Mouse (Mus musculus): Measurements from ENCODE around the gene Ppp1r12b. TPM values are rescaled to one million over a fixed set of nuclear protein-coding genes. Genes with fewer than 3 reads are reported as not detected.
"Not testable (repeated sequence)": the region's sequence is repeated elsewhere in the genome, so short reads cannot be mapped to it uniquely, and the experiment has no call there.

Ppp1r12b gene
- total RNA-seq, 2 experiments from 2014 or later = 75.4 to 78.5 TPM

DNA sequence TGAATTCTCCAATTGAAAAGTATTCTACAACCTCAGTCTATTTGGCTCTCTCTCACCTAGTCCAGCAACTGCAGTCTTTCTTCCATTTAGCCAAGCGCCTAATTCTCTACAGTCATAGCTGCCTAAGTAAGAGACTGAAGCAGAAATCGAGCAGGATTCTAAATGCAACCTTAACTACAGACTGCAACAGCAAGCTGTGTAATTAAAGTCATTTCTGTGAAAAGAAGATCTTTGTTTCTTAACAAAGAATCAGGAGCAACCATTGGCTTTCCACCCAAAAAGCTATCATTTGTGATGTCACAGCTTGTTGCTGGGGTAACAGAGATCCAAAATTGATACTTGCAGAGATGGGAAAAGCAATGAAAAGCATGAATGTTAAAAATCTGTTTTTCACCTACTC lies 89.3 kb downstream of the Ppp1r12b start:
- intact Hi-C loops (cut with DNase I) = loop anchor here (10.0 kb wide), 1 partner anchor 88 kb away; the partner anchor contains the start of gene Ppp1r12b
- DNase-seq (ENCODE audit: extremely low spot score in 1 of 2, low spot score in 2 of 2) = no peak

- intact Hi-C loops (cut with DNase I) = loop anchor here (10.0 kb wide), 1 partner anchor 89 kb away; the partner anchor contains the start of gene Ppp1r12b
- no peak for DNase-seq (ENCODE audit: extremely low spot score in 1 of 2, low spot score in 2 of 2)
Observed at GRCm38 (mm10) chr1:134865552-134865951, 90.2 kb downstream of the Ppp1r12b start.

GRCm38 (mm10) chr1:134860538-134860937 lies 95.2 kb downstream of the Ppp1r12b start:
- intact Hi-C loops (cut with DNase I) = loop anchor here (10.0 kb wide), 1 partner anchor 94 kb away; the partner anchor contains the start of gene Ppp1r12b
- no peak for DNase-seq (ENCODE audit: extremely low spot score in 1 of 2, low spot score in 2 of 2)

GRCm38 (mm10) chr1:134858344-134859053 lies 97.2 kb downstream of the Ppp1r12b start:
- peak in 1 of 2 experiments; percentile 52 for DNase-seq (ENCODE audit: extremely low spot score in 1 of 2, low spot score in 2 of 2)
- intact Hi-C loops (cut with DNase I) = no loop called here

GRCm38 (mm10) chr1:134854325-134854982 lies 101.3 kb downstream of the Ppp1r12b start:
- peak; percentile 69 to 82 for DNase-seq (ENCODE audit: extremely low spot score in 1 of 2, low spot score in 2 of 2)
- intact Hi-C loops (cut with DNase I) = loop anchor here (5.0 kb wide), 1 partner anchor 217 kb away; no protein-coding TSS in a partner anchor

- DNase-seq (ENCODE audit: extremely low spot score in 1 of 2, low spot score in 2 of 2) = no peak
- intact Hi-C loops (cut with DNase I) = loop anchor here (5.0 kb wide), 1 partner anchor 215 kb away; no protein-coding TSS in a partner anchor
Observed at GRCm38 (mm10) chr1:134852797-134853196, 102.9 kb downstream of the Ppp1r12b start.

DNA sequence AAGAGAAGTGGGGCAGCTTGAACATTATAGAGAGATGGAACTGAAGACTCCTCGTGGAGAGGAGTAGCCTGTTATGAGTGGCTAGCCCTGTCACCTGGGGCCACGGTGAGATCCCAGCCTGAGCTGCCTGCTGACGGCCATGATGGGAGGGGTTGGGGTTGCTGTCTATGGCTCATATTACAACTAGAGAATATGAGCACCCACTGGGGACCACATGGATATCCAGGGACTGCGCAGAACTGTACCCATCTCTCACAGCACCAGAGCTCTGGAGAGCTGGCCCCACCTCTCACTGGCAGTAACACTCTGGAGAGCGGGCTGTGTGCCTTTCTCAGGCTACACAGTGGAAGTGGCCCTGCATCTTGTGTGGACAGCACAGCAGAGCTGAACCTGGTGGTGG lies 104.5 kb downstream of the Ppp1r12b start:
- intact Hi-C loops (cut with DNase I) = loop anchor here (5.0 kb wide), 1 partner anchor 214 kb away; no protein-coding TSS in a partner anchor

GRCm38 (mm10) chr1:134850361-134850760 lies 105.4 kb downstream of the Ppp1r12b start:
- intact Hi-C loops (cut with DNase I) = loop anchor here (5.0 kb wide), 1 partner anchor 213 kb away; no protein-coding TSS in a partner anchor
- no peak for DNase-seq (ENCODE audit: extremely low spot score in 1 of 2, low spot score in 2 of 2)

More for the DNA sequence above, 104.5 kb downstream of the Ppp1r12b start:
- no peak for DNase-seq (ENCODE audit: extremely low spot score in 1 of 2, low spot score in 2 of 2)

GRCm38 (mm10) chr1:134847851-134848250 lies 107.9 kb downstream of the Ppp1r12b start:
- intact Hi-C loops (cut with DNase I) = no loop called here

DNA sequence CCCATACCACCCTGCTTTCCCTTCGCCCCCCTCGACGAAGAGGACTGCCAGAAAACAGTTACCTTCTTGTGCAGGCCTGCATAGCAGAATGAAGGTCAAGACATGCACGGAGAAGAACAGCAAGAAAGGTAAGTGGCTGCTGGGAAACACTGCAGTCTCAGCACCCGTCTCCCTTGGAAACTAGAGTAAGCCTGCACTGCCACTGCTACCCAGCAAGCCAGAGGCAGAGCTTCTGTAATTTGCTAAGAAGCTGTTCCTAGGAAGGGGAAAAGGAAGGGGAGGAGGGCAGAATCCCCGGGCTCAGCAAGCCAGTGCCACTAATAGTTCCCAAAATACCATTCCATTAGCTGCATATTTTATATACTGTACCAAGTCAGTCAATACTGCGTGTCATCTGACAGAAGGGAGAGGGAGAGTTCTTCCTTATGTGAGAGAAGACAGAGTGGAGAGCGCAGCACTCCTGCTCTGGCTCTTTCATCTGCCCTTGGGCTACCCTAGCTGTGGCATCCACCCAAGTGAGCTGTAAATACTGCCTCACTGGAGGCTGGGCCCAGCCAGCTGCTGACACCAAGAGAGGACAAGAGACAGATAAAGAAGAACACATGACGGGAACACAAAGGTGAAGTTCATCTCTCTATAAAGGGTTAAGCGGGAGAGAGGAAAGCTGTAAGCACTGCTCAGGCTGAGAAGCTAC lies 109.3 kb downstream of the Ppp1r12b start:
- intact Hi-C loops (cut with DNase I) = no loop called here
- no peak for DNase-seq (ENCODE audit: extremely low spot score in 1 of 2, low spot score in 2 of 2)

More at GRCm38 (mm10) chr1:134847851-134848250, 107.9 kb downstream of the Ppp1r12b start:
- no peak for DNase-seq (ENCODE audit: extremely low spot score in 1 of 2, low spot score in 2 of 2)

GRCm38 (mm10) chr1:134843369-134843768 lies 112.4 kb downstream of the Ppp1r12b start:
- no peak for DNase-seq (ENCODE audit: extremely low spot score in 1 of 2, low spot score in 2 of 2)
- intact Hi-C loops (cut with DNase I) = no loop called here

DNA sequence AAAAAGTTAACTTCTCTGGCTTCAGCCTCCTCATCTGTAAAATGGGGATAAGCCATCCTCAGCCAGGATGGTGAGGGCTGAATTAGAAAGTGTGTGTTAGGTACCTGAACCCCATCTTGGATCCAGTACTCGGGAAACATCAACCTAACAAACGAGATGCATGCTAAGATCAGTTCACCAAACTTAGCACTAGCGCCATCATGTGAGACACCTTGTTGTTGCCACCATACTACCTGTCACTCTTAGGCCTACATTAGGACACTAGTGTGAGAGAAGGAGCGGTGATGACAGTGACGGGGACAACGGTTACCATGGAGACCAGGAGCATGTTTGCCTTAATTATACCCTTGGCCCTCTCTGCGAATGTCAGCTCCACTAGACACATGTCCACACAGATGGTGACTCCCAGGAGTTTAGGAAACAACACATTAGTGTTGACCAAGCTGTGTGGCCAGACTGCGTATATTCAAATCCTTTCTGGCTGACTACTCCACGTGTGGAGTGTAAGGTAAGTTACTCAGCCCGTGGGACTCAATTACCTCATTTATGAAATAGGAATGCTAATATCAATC lies 118.7 kb downstream of the Ppp1r12b start:
- no peak for DNase-seq (ENCODE audit: extremely low spot score in 1 of 2, low spot score in 2 of 2)
- intact Hi-C loops (cut with DNase I) = no loop called here

DNA sequence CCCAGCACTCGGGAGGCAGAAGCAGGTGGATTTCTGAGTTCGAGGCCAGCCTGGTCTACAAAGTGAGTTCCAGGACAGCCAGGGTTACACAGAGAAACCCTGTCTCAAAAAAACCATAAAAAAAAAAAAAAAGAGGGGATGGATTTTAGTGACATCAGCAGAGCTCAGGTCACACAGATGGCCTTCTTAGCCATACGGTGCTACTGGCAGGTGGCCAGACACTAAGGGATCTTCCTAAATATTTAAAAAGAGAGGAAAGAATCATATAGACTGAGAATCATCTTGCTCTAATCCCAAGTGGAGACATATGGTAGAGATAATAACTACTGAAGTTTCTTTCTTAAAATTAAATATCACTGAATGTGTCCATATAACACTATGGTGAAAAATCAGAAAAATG lies 124.9 kb downstream of the Ppp1r12b start:
- intact Hi-C loops (cut with DNase I); DNase-seq (ENCODE audit: extremely low spot score in 1 of 2, low spot score in 2 of 2): not testable (repeated sequence)

DNA sequence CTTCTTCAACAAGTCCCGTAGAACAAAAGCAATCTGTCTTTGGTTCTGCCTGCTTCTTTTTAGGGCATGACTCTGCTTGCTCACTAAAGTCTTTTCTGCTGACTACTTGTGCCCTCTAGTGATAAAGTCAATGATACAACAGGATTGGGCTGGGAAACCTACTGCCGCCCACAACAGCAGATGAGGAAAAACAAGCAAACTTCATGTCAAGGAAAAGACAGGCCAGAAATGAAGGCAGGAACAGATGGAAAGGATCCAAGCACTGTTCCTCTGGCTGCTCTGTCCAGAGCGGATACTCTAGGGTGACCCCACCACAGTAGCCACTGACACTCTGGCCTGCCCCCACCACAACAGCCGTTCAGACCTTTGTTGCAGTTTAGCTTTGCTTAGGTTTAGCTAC lies 126.1 kb downstream of the Ppp1r12b start:
- peak in 1 of 2 experiments; percentile 23 for DNase-seq (ENCODE audit: extremely low spot score in 1 of 2, low spot score in 2 of 2)
- intact Hi-C loops (cut with DNase I) = loop anchor here (10.0 kb wide), 1 partner anchor 85 kb away; no protein-coding TSS in a partner anchor

DNA sequence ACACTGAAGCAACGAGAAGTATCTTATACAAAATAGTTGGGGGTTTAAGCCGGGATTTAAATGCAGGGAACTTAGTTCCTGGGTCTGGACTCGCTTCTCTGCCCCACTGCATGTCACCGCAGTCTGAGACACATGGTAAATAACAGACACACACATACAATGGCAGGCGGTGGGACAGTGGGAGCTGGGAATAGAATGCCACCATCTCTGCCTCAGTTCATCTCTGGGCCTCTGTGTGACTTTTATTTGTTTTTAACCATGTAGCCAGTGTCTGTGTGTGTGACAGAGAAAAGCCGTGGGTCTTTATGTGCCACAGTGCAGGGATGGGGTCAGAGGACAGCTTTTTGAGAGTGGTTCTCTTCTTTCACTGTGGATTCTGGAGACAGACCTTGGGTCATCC lies 130.8 kb downstream of the Ppp1r12b start:
- intact Hi-C loops (cut with DNase I) = loop anchor here (10.0 kb wide), 1 partner anchor 80 kb away; no protein-coding TSS in a partner anchor

GRCm38 (mm10) chr1:134823842-134824241 lies 131.9 kb downstream of the Ppp1r12b start:
- DNase-seq (ENCODE audit: extremely low spot score in 1 of 2, low spot score in 2 of 2) = no peak
- intact Hi-C loops (cut with DNase I) = loop anchor here (10.0 kb wide), 1 partner anchor 79 kb away; no protein-coding TSS in a partner anchor

More for the DNA sequence above, 130.8 kb downstream of the Ppp1r12b start:
- DNase-seq (ENCODE audit: extremely low spot score in 1 of 2, low spot score in 2 of 2) = no peak

- intact Hi-C loops (cut with DNase I) = loop anchor here (10.0 kb wide), 1 partner anchor 79 kb away; no protein-coding TSS in a partner anchor
- DNase-seq (ENCODE audit: extremely low spot score in 1 of 2, low spot score in 2 of 2) = no peak
Observed at GRCm38 (mm10) chr1:134823323-134823722, 132.4 kb downstream of the Ppp1r12b start.

GRCm38 (mm10) chr1:134820882-134821281 lies 134.9 kb downstream of the Ppp1r12b start:
- DNase-seq (ENCODE audit: extremely low spot score in 1 of 2, low spot score in 2 of 2) = no peak
- intact Hi-C loops (cut with DNase I) = loop anchor here (10.0 kb wide), 1 partner anchor 76 kb away; no protein-coding TSS in a partner anchor

Measured in left cerebral cortex, postnatal 10 days (tissue).